Mouse (Mus musculus) lung, adult 10 weeks (tissue): ENCODE data around the gene Nyap2. TPM values are rescaled to one million over a fixed set of nuclear protein-coding genes. Genes with fewer than 3 reads are reported as not detected.

ENCODE experiments used
- polyA plus RNA-seq: library from polyadenylated mRNA; stranded (reverse); fragments of 350-450 nt; fragmentation: Illumina TruSeq; extraction: RNeasy Lipid Tissue Mini Kit (QIAGEN cat#74804); gene quantifications from one replicate; pipeline ENCODE4 v1.2.3, GENCODE M21; 2014; ENCODE audit warnings: low read depth, low replicate concordance; ENCODE audit not compliant: insufficient read depth

The Nyap2 gene
- polyA plus RNA-seq = not detected

DNA sequence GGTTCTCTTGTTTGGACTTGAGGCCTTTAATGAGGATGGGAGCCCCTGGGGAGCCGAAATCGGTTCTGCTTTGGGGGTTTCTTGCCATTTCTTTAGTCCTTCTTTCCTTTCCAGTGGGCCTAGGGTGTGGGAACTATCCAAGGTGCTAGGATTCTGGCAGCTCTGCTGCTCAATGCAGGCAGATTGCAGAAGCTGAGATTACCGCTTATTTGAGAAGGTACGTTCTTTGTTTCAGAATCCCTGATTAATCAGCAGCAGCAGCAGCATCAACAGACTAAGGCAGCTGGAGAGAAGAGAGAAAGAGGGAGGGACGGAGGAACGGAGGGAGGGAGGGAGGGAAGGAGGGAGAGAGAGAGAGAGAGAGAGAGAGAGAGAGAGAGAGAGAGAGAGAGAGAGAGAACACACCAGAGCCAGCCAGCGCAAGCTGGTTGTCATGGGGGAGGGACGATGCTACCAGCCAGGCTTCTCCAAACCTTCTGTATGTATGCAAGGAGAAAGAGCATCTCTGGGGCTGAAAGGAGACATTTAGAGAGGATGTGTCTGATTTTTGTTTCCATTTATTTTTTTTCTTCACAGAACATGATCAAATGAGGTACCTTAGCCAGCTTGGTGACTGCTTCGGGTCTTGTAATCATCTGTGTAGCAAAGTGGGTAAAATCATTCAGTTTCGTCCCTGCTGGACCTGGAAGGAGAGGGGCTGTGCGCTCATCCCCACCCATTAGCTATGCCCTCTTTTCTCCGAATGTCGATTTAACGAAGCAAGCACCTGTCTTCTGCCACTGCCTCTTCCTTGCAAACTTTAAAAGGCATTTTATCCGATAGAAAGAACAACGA is at the start of gene Nyap2:
Gene Nyap2 (plus strand): TSS at position 120 of the 834 bp plus-strand sequence.

